Mouse (Mus musculus): ENCODE measurements around the gene Zbtb16.

DNA sequence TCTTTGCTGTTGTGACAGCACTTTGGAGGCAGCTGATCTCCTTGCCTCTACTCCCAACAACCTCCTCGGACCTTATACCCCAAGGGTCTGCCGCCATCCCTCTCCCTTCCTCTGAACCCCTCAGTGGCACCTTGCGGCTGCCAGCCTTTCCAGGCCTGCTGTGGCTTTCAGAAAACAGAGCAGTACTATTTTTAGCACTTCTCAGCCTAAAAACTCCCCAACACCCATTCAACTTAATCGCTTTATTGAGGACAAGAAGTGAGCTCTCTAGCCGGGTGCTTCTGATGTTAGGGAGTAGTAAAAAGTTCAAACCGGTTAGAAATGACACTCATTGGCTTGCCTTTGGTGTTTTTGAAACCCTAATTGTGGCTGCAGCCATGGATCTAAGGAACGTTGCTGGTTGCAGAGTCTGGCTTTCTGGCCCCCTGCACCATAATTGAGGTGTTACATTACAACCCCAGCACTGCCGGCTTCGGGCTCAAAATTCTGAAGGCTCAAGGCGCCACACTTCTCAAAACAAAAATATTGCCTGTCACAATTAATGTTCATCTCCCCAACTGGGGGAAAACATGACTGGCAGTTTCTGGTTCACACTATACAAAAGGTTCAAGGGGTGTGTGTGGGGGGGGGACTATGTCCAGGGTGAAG lies 107.8 kb downstream of the Zbtb16 start:
- no peak for TF ChIP-seq CTCF (conservative IDR thresholded peaks at IDR 0.05; ENCODE audit: insufficient read depth, insufficient read length, low read depth, low read length)
- TF ChIP-seq POLR2A (IDR thresholded peaks at IDR 0.05; ENCODE audit: low read depth, low read length) = no peak

Measured in kidney, adult 2 months (tissue).